Comparison of ENCODE assay signal across 7 mouse cellular contexts in genomic region chr8:70351035-70351999, GRCm38 (mm10). TPM values are rescaled to one million over a fixed set of nuclear protein-coding genes. Genes with fewer than 3 reads are reported as not detected.
DNase-seq lines count a peak whose midpoint lies in the region; ATAC-seq and TF ChIP-seq lines count a peak whose summit lies in the region.

No protein-coding gene starts in this region.

- WGBS in lung, embryonic 15.5 days, result 40% methylated on average over 15 of the region's 15 CpGs
- 56% methylated on average over 15 of the region's 15 CpGs for WGBS in forebrain, embryonic 14.5 days
- WGBS in liver, embryonic 14.5 days (ENCODE audit: insufficient replicate concordance), result 30% methylated on average over 15 of the region's 15 CpGs

- H3K27ac ChIP-seq in lung, embryonic 15.5 days, result peak overlapping the region; percentile 21; the same call in 1 of the 2 replicates
- H3K27ac ChIP-seq in brown adipose tissue, adult 24 weeks (replicated peaks; ENCODE audit: low read depth, low read length), result no peak overlapping the region
- no peak overlapping the region for H3K27ac ChIP-seq in forebrain, embryonic 14.5 days (ENCODE audit: low read depth, low read length)
- H3K27ac ChIP-seq in liver, embryonic 14.5 days, result peak overlapping the region; percentile 86

- ATAC-seq in lung, embryonic 15.5 days (ENCODE audit: borderline replicate concordance, extremely low read depth, low FRiP score, low TSS enrichment), result no peak
- ATAC-seq in forebrain, embryonic 14.5 days, result no peak
- no peak for ATAC-seq in liver, embryonic 14.5 days (ENCODE audit: insufficient read depth)

- TF ChIP-seq EP300 in liver, embryonic 14.5 days (IDR thresholded peaks at IDR 0.05; ENCODE audit: low read depth), result no peak

- DNase-seq in lung, postnatal 4 days, result no peak
- no peak for DNase-seq in forebrain, embryonic 14.5 days (ENCODE audit: low spot score)
- DNase-seq in liver, embryonic 14.5 days (ENCODE audit: low read depth in 3 of 3, low spot score in 3 of 3), result no peak
- DNase-seq in urinary bladder, postnatal 36 days (ENCODE audit: low spot score in 2 of 2), result no peak
- DNase-seq in gastrocnemius, adult 18-20 months (ENCODE audit: low spot score), result no peak

- peaks cover 19% of the 10 kb centered on the region for H3K36me3 ChIP-seq in lung, embryonic 15.5 days
- H3K36me3 ChIP-seq in forebrain, embryonic 14.5 days (ENCODE audit: control insufficient read depth, insufficient read depth, low read length), result peaks cover 25% of the 10 kb centered on the region
- H3K36me3 ChIP-seq in liver, embryonic 14.5 days (replicated peaks; ENCODE audit: control insufficient read depth, insufficient read depth, low read depth), result peaks cover 41% of the 10 kb centered on the region

- H3K4me3 ChIP-seq in lung, embryonic 15.5 days, result peak overlapping the region; percentile 89
- H3K4me3 ChIP-seq in brown adipose tissue, adult 24 weeks (ENCODE audit: insufficient read depth, low read depth, low read length), result peak overlapping the region; percentile 99
- H3K4me3 ChIP-seq in forebrain, embryonic 14.5 days (ENCODE audit: low read depth, low read length), result peak overlapping the region; percentile 100
- peak overlapping the region; percentile 82 to 98 for H3K4me3 ChIP-seq in liver, embryonic 14.5 days (ENCODE audit: insufficient read depth in 1 of 2, low read depth in 2 of 2, low read length in 2 of 2)

- H3K9ac ChIP-seq in lung, embryonic 15.5 days, result peak overlapping the region; percentile 97
- H3K9ac ChIP-seq in forebrain, embryonic 14.5 days (ENCODE audit: low read length), result peak overlapping the region; percentile 97
- peak overlapping the region; percentile 99 for H3K9ac ChIP-seq in liver, embryonic 14.5 days (replicated peaks)

- H3K4me2 ChIP-seq in lung, embryonic 15.5 days, result peak overlapping the region; percentile 95
- H3K4me2 ChIP-seq in forebrain, embryonic 14.5 days (ENCODE audit: low read length), result peak overlapping the region; percentile 99
- peak overlapping the region; percentile 96 for H3K4me2 ChIP-seq in liver, embryonic 14.5 days (ENCODE audit: low read depth)

- peaks cover 48% of the 10 kb centered on the region for H3K4me1 ChIP-seq in lung, embryonic 15.5 days
- H3K4me1 ChIP-seq in brown adipose tissue, adult 24 weeks (ENCODE audit: control insufficient read depth, insufficient read depth, insufficient read length, low read length), result peaks cover 28% of the 10 kb centered on the region
- peaks cover 25% of the 10 kb centered on the region for H3K4me1 ChIP-seq in forebrain, embryonic 14.5 days (ENCODE audit: control insufficient read depth, insufficient read depth, low read length)
- H3K4me1 ChIP-seq in liver, embryonic 14.5 days (replicated peaks; ENCODE audit: control insufficient read depth in 2 of 2, insufficient read depth in 2 of 2, low read length in 1 of 2), result peaks cover 59 to 67% of the 10 kb centered on the region in 2 experiments

- no peak for TF ChIP-seq CTCF in liver, embryonic 14.5 days (IDR thresholded peaks at IDR 0.05; ENCODE audit: low read depth)

- H3K27me3 ChIP-seq in lung, embryonic 15.5 days, result no peaks in the 10 kb centered on the region
- H3K27me3 ChIP-seq in forebrain, embryonic 14.5 days (replicated peaks; ENCODE audit: control insufficient read depth, insufficient read depth, low read length), result no peaks in the 10 kb centered on the region
- no peaks in the 10 kb centered on the region for H3K27me3 ChIP-seq in liver, embryonic 14.5 days (ENCODE audit: control insufficient read depth, insufficient read depth, low read length)

- H3K9me3 ChIP-seq in lung, embryonic 15.5 days, result no peaks in the 10 kb centered on the region
- no peaks in the 10 kb centered on the region for H3K9me3 ChIP-seq in forebrain, embryonic 14.5 days (replicated peaks; ENCODE audit: control insufficient read depth, low read length)
- H3K9me3 ChIP-seq in liver, embryonic 14.5 days (ENCODE audit: control insufficient read depth, low read length), result no peaks in the 10 kb centered on the region

RNA-seq across cellular contexts. Expression of gene Upf1, which starts 1.8 kb away (rescaled TPM):
- 17.3 and 19.6 TPM in 2 replicates for polyA plus RNA-seq in lung, embryonic 15.5 days (2015; fragmentation: Nextera tagmentation; extraction: Ambion mirVana)
- polyA plus RNA-seq in brown adipose tissue, adult 24 weeks (2012; ENCODE audit: insufficient read depth, insufficient read length, missing spikeins), result 11.7 and 20.8 TPM in 2 replicates
- 11.8 and 14.0 TPM in 2 replicates for polyA plus RNA-seq in forebrain, embryonic 14.5 days (2014; fragmentation: Nextera tagmentation; extraction: Ambion mirVana)
- polyA plus RNA-seq in liver, embryonic 14.5 days (2012; rRNA removed), result 12.3 and 14.1 TPM in 2 replicates
- 9.3 and 11.6 TPM in 2 replicates for polyA plus RNA-seq in liver, embryonic 14.5 days (2014; fragmentation: Nextera tagmentation; extraction: Ambion mirVana)
- 10 to 100 TPM; 29.8 to 31.1 TPM for total RNA-seq in gastrocnemius, adult 18-20 months (2021)

RNA-seq across cellular contexts. Expression of gene Gdf1, which starts 21.7 kb away (rescaled TPM):
- 1.0 TPM in 2 replicates for polyA plus RNA-seq in lung, embryonic 15.5 days (2015; fragmentation: Nextera tagmentation; extraction: Ambion mirVana)
- not detected in 2 replicates for polyA plus RNA-seq in brown adipose tissue, adult 24 weeks (2012; ENCODE audit: insufficient read depth, insufficient read length, missing spikeins)
- polyA plus RNA-seq in forebrain, embryonic 14.5 days (2014; fragmentation: Nextera tagmentation; extraction: Ambion mirVana), result 2.1 and 4.2 TPM in 2 replicates
- polyA plus RNA-seq in liver, embryonic 14.5 days (2012; rRNA removed), result 0.16 and 0.22 TPM in 2 replicates
- polyA plus RNA-seq in liver, embryonic 14.5 days (2014; fragmentation: Nextera tagmentation; extraction: Ambion mirVana), result not detected in 2 replicates
- 1 to 10 TPM; 1.9 to 2.1 TPM for total RNA-seq in gastrocnemius, adult 18-20 months (2021)

RNA-seq across cellular contexts. Expression of gene Comp, which starts 22.0 kb away (rescaled TPM):
- polyA plus RNA-seq in lung, embryonic 15.5 days (2015; fragmentation: Nextera tagmentation; extraction: Ambion mirVana), result 0.46 and 0.70 TPM in 2 replicates
- not detected in 2 replicates for polyA plus RNA-seq in brown adipose tissue, adult 24 weeks (2012; ENCODE audit: insufficient read depth, insufficient read length, missing spikeins)
- polyA plus RNA-seq in forebrain, embryonic 14.5 days (2014; fragmentation: Nextera tagmentation; extraction: Ambion mirVana), result 0.48 TPM in 1 of 2 replicates, not detected in the other
- 0.39 and 0.47 TPM in 2 replicates for polyA plus RNA-seq in liver, embryonic 14.5 days (2012; rRNA removed)
- 0.29 and 0.85 TPM in 2 replicates for polyA plus RNA-seq in liver, embryonic 14.5 days (2014; fragmentation: Nextera tagmentation; extraction: Ambion mirVana)
- 10 to 100 TPM in 1 of 2 experiments, 1 to 10 TPM in 1; 6.9 to 14.9 TPM for total RNA-seq in gastrocnemius, adult 18-20 months (2021)

RNA-seq across cellular contexts. Expression of gene Cers1, which starts 35.7 kb away (rescaled TPM):
- 3.1 and 3.3 TPM in 2 replicates for polyA plus RNA-seq in lung, embryonic 15.5 days (2015; fragmentation: Nextera tagmentation; extraction: Ambion mirVana)
- polyA plus RNA-seq in brown adipose tissue, adult 24 weeks (2012; ENCODE audit: insufficient read depth, insufficient read length, missing spikeins), result not detected in 2 replicates
- 20.8 and 27.6 TPM in 2 replicates for polyA plus RNA-seq in forebrain, embryonic 14.5 days (2014; fragmentation: Nextera tagmentation; extraction: Ambion mirVana)
- 0.09 and 0.14 TPM in 2 replicates for polyA plus RNA-seq in liver, embryonic 14.5 days (2012; rRNA removed)
- not detected in 2 replicates for polyA plus RNA-seq in liver, embryonic 14.5 days (2014; fragmentation: Nextera tagmentation; extraction: Ambion mirVana)
- 10 to 100 TPM; 13.4 to 15.9 TPM for total RNA-seq in gastrocnemius, adult 18-20 months (2021)

RNA-seq across cellular contexts. Expression of gene Cope, which starts 49.0 kb away (rescaled TPM):
- 332 and 336 TPM in 2 replicates for polyA plus RNA-seq in lung, embryonic 15.5 days (2015; fragmentation: Nextera tagmentation; extraction: Ambion mirVana)
- polyA plus RNA-seq in brown adipose tissue, adult 24 weeks (2012; ENCODE audit: insufficient read depth, insufficient read length, missing spikeins), result 158 and 198 TPM in 2 replicates
- 305 and 332 TPM in 2 replicates for polyA plus RNA-seq in forebrain, embryonic 14.5 days (2014; fragmentation: Nextera tagmentation; extraction: Ambion mirVana)
- polyA plus RNA-seq in liver, embryonic 14.5 days (2012; rRNA removed), result 138 and 180 TPM in 2 replicates
- 164 and 171 TPM in 2 replicates for polyA plus RNA-seq in liver, embryonic 14.5 days (2014; fragmentation: Nextera tagmentation; extraction: Ambion mirVana)
- 100 to 1,000 TPM; 133 to 135 TPM for total RNA-seq in gastrocnemius, adult 18-20 months (2021)

Comparison
In these comparisons a context has a peak if more than half of its experiments do, and no peak if none do; other contexts are left out.
1. H3K27ac ChIP-seq: peak in lung, embryonic 15.5 days (single experiment) and liver, embryonic 14.5 days (single experiment); none in brown adipose tissue, adult 24 weeks (single experiment) and forebrain, embryonic 14.5 days (single experiment).
2. Peak in every context shown above with its lines, with median percentiles within 50 percentile points of each other: H3K4me2 ChIP-seq, H3K4me3 ChIP-seq and H3K9ac ChIP-seq.